Mouse (Mus musculus): ENCODE results near the gene Shpk.

Shpk gene

GRCm38 (mm10) chr11:73199230-73199712 is at the start of gene Shpk:
Gene Shpk (plus strand): TSS chr11:73199460.
- DNase-seq: peak; percentile 96

- DNase-seq: no peak
These were observed 44.2 kb upstream of the Shpk start for GRCm38 (mm10) chr11:73155071-73155470.

DNA sequence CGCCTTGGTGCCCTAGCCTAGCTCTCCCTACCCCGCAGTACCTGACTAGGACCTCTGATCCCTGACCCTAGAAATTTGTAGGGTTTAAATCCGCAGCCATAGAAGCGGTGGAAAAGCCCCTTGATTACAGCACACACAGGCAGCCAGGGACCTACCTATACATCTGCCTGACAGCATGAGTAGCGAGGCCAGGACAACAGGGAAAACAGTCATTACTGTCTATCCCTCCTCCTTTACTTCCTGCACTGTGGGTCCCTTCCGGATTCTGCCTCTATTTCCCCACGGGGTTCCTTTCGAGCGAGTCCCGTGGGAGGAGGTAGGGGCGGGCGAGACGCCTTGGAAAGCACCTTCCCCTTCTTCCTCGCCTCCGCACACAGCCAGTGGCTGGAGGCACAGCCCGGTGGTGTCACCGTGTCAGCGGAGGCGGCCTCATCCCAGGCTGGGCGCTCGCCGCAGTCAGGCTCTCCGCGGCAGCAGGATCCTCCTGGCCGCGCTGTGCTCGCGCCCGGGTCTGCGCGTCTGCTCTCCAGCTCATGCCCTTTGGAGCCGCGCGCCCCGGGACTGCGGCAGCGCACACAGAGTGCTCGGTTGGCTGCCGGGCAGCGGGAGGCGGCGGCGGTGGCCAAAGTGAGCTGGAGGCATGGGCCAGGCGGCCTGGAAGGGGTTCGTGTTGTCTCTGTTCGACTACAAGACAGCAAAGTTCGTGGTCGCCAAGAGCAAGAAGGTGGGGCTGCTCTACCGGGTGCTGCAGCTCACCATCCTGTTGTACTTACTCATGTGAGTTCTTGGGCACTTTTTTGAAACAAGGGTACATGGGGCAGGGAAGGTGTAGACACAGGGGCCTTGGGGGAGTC is 39.1 kb upstream of the Shpk start, which contains the start of gene P2rx5:
TSS of gene P2rx5 (plus strand) at position 465 of the 854 bp plus-strand sequence.
- DNase-seq: peak; percentile 9

- DNase-seq: no peak
These were observed 38.5 kb upstream of the Shpk start for GRCm38 (mm10) chr11:73160811-73161200.

DNA sequence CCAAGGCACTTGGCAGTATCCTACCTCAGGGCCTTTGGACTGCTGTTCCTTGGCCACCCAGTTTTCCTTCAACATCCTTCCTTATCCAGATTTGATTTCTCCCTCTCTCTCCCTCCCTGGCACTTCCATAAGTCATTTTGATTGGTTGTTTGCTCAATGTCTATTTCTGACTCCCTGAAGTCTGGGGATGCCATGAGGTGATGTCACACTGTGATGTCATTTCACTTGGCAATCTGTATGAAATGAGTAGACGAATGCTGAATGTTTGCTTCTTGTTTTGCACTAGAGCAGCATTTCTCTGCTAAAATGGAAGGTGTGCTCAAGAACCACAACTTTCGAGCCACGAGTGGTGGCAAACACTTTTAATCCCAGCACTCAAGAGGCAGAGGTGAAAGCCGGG is 37.6 kb upstream of the Shpk start:
- no peak for DNase-seq

GRCm38 (mm10) chr11:73162284-73162683 is 37.0 kb upstream of the Shpk start:
- no peak for DNase-seq

GRCm38 (mm10) chr11:73168071-73168470 is 31.2 kb upstream of the Shpk start:
- DNase-seq: no peak

GRCm38 (mm10) chr11:73168576-73168975 is 30.7 kb upstream of the Shpk start:
- DNase-seq: no peak

DNA sequence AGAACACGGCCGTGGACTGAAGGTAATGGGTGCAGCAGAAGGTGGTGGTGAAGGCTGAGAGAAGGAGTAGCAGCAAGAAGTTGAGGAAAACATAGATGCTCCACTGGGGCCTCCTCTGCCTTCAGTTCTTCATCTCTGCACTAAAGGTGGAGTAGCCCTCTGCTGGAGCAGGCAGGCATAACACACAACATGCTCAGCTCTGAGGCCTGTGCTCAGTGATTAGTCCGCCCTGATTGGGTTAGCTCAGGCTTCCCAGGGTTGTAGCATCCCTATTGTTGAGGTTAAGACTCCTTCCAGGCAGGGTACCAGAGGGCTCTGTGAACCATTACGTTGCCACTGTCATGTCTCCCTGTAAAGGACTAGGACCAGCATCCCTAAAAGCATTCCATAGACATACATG is 30.0 kb upstream of the Shpk start:
- peak; percentile 42 for DNase-seq

DNA sequence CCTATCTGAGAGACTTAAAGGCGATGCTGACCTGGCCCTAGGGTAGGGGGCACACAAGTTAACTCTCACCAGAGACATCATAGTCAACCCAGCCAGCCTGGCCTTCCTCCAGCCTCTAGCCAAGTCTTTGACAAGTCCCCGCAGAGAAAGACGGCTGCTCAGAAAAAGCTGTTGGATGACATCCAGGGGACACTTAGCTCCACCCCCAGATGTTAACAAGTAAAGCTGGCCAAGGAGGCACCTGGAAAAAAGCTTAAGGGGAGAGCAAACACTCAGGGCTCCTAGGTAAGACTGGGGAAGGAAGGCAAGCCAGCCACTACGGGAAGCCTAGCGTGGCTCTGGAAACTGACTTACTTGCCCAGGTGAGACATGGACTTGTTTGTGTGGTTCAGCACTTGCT is 27.1 kb upstream of the Shpk start:
- no peak for DNase-seq

- no peak for DNase-seq
These were observed 23.6 kb upstream of the Shpk start for GRCm38 (mm10) chr11:73175612-73176011.

DNA sequence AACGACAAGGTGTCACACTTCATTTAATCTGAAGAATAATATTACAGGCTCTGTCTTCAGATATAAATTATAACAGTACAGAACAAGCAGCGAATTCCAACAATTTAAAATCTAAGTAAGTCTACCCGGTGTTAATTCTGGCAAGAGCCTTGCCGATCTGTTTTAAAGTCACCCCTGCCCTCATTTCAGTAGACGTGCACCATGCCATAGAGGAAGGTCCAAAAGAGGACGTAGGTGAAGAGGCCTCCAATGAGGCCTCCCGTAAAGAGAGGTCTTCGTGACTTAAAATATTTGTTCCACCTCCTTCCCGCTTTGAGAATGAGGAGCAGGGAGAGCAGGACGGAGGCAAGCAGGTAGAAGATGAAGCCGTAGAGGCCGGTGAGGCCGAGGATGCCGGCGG is 23.1 kb upstream of the Shpk start:
- no peak for DNase-seq

DNA sequence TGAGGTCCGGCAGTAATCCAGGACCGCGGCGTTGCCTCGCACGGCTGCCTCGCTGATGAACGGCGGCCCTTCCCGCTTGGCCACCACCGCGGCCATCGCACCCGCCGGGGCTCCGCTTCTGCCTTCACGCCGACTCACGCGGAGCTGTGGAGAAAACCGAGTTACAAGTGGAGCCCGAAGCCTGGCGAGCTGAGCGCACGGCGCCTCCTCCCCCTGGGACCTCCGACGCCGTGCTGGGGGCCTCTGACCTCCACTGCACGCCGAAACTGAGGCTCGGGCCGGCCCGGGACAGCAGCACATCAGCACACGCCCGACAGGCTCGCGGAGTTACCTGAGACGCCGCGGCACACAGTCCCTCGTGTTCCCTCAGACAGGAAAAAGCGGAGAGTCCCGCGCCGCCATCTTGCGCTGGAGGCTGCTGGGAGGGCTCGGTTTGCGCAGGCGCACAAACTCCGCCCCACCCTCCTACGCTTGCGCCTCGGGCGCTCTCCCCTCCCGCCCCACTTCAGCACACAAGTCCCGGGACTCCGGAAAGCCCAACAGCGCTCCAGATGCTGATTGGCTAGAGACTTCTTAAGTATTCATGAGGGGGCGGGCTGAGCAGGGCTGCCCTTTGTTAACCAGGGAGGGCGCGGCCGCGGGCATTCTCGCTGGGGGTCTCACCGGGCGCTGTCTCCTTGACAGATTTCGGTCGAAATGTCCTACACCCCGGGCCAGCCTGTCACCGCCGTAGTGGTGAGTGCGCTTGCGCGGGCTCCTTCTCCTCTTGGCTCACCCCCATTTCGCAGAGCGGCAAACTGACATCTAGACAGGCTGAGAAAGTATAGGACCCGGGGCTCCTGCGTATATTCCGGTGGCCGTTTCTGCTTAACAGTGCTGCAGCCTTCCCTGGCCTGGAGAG is 22.4 kb upstream of the Shpk start, which contains the start of the genes Emc6 and Tax1bp3:
TSS of gene Emc6 (minus strand) at position 430 of the 901 bp plus-strand sequence.
TSS of gene Tax1bp3 (plus strand) at position 476 of the 901 bp plus-strand sequence.
- peak; percentile 96 for DNase-seq

DNA sequence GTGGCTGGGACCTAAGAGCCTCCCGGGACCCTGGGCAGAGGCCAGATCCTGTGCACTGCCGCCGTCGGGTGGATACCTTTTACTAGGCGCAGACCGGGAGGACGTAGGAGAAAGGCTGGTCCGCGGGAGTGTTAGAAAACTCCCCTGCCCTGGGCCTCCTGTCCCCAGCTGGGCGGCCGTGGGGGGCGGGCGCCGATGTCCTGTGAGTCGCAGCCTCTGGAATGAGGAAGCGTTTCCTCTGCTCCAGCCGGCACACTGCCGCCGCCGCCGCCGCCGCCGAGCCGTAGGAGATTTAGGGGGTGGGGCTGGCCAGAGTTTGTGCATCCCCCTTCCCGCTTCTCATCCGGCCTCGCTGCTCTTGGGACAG is 21.8 kb upstream of the Shpk start:
- peak; percentile 30 for DNase-seq

DNA sequence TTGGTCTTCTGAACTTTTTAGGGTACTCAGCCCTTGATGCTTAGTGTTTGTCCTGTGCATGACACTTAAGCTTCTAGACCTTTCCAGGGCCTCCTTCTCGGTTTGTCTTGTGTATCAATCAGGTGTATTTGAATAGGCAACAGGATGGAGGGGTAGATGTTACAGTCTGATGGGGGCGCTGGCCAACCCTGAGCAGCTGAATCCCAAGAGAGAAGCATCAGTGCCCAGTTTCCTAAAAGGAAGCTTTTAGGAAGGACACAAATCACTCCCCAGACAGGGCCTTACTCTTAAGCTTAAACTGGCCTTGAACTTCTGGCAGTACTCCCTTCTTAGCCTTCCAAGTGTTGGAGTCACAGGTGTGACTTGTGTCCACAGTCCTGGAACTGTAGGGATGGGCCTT is 21.4 kb upstream of the Shpk start:
- DNase-seq: no peak

DNA sequence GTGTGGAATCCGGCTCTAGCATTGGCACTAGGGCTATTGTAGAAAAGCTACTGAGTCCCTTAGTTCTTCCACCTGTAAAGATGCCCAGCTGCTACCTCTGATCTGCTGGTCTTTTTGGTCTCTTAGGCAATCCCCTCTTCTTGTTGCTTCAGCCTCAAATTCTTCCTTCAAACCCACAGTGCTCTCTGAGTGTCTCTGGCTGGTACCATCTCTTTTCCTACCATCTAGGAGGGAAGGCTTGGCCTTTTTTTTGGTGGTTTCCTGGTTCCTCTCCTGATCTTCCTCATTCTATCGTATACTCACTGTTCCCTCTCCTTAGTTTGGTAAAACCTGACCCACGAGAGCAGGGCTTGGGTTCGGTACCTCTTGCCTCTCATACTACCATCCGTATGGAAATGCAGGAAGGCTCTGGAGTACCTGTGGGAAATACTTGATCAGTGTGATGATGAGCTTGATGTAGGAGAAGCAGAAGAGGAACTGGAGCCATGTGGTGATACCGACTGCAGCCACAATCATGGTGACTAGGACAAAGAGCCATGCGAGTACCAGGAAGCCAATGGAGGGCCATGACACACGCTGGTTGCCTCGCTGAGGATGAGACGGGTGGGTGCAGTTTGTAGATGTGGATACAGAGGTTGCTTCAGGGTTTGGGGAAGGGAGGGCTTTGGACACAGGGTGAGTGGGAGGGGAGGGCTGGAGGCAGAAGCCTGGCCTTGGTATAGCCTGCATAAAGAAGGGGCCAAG is 13.2 kb upstream of the Shpk start:
- DNase-seq: no peak

DNA sequence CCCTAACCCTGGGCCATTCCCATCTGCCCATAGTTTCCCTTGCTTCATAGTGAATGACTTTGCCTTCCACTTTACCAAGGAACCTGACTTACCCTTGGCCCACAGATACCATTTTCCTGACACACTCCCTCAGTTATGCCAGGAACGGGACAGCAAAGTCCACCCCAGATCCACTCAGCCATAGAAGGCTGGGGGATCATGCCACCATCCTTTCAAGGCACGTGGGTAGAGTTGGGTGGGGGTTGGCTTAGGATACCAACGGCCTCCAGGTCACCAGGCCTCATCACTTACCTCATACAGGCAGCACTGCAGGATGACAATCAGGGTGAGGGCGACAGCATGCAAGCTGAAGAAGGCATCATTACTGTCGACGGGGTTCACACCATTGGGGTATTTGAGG is 12.0 kb upstream of the Shpk start:
- no peak for DNase-seq

DNA sequence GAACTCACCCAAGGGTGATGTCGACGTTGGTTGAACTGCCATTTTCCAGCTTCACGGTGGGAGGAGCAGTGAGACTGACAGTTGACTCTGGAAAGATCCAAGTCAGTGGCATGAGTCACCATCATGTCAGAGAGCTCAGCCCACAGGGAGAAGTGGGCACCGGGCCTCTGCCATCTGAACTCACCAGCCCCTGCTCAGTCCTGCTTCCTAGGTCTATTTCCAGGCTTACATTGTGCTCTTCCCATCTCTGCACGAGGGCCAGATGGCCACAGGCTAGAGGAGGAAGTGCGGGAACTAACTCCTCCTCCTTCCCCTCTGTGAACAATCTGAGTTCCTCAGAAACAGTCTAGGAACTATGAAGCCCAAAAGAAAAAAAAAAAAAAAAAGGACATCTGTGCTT is 6.2 kb upstream of the Shpk start:
- DNase-seq: peak; percentile 25

GRCm38 (mm10) chr11:73194444-73194843 is 4.8 kb upstream of the Shpk start:
- peak; percentile 21 for DNase-seq

DNA sequence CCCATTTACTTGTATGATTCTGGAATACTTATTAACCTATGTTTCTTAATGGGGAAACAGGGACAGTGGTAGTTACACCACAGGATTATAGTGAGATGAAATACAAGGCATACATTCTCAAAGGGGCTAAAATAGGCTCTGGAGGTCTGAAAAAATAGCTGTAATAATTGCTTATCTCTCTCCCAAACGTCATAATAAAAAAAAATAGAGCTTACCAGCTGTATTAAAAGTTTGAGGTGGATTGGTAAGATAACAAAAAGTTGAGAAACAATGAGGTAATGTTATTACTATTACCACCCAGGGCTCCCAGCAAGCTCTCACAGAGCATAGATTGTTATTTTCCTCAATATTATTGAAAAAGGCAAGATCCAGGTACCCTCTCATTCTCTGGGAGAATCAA is 1.1 kb upstream of the Shpk start:
- DNase-seq: no peak

DNA sequence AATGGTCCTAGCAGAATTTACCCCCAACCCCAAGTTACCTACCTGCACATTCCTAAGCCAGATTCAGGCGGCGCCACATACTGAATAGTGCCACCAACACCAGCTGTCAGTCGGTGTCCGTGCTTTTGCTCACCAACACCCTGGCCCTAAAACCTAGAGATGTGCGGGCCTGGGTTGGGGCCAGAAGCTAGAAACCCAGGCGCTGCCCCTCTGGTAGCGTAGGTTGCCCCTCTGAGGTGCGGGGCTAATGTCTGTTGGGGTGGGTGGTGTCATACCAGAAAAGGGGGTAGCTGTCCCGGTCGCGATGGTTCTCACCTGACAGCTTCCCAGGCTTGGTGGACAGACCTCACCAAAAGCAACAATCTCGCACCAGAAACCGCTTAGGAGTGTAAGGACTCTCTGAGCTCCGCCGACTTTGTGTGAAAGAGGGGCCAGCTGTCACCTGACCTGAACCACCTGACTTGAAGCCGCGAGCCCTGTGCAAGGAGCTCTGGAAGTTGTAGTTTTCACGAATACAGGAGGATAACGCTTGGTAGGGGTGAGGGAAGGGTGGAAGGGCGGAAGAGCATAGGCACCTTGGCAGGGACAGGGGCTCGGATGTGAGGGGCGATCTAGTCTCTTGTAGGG is 544 bp upstream of the Shpk start, which contains the start of gene Ctns:
TSS of gene Ctns (minus strand) at position 440 of the 627 bp plus-strand sequence.
- DNase-seq: peak; percentile 91

- no peak for DNase-seq
These were observed 619 bp downstream of the Shpk start for GRCm38 (mm10) chr11:73199879-73200278.

All from right cerebral cortex, adult 18-20 months (tissue).